ENCODE assay signal across 9 mouse cellular contexts in the genomic region with DNA sequence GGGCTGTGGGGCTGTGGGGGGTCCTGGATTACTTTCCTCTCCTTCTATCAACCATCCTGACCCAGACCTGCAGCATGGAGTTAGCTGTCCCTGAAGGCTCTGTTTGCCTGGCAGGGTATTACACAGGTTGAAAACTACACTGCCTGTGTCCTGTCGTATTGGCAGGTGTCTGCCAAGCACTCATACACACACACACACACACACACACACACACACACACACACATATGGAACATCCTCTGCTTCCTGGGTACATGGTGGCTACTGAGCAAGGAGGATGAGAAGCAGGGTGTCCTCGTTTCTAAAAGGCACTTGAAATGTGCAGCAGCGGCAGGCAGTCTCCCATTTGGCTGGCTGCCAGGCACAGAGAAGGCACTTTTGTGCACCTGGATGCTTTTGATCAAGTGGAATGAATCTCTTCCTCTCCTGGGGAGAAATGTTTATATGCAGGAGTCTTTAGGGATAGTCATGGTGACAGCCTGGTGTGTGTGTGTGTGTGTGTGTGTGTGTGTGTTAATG. TPM values are rescaled to one million over a fixed set of nuclear protein-coding genes. Genes with fewer than 3 reads are reported as not detected.
DNase-seq lines count a peak whose midpoint lies in the region; ATAC-seq lines count a peak whose summit lies in the region.
"Had no signal": no experiment of that assay in that cellular context is flagged by ENCODE, and none has a peak within 500 bp of the region (broad histone marks: within the 10 kb centered on the region; RNA-seq: fewer than 3 reads in every experiment).

No protein-coding gene starts in this region.

- peaks cover 14% of the 10 kb centered on the region for H3K4me1 ChIP-seq in heart, embryonic 12.5 days (replicated peaks)
- peaks cover 14% of the 10 kb centered on the region for H3K4me1 ChIP-seq in forebrain, embryonic 10.5 days
- H3K4me1 ChIP-seq in midbrain, embryonic 11.5 days (ENCODE audit: control insufficient read depth, insufficient read depth, low read length), result no peaks in the 10 kb centered on the region

- WGBS in heart, embryonic 12.5 days, result 6% methylated on average over 3 of the region's 3 CpGs
- WGBS in forebrain, embryonic 10.5 days, result 11% methylated on average over 3 of the region's 3 CpGs
- WGBS in midbrain, embryonic 11.5 days, result 18% methylated on average over 3 of the region's 3 CpGs

- peak overlapping the region; percentile 21; the same call in 1 of the 2 replicates for H3K27ac ChIP-seq in heart, embryonic 12.5 days (ENCODE audit: poor library complexity, severe bottlenecking)
- H3K27ac ChIP-seq in forebrain, embryonic 10.5 days, result peak overlapping the region; percentile 73
- no peak overlapping the region for H3K27ac ChIP-seq in midbrain, embryonic 11.5 days (ENCODE audit: low read depth, low read length)

- H3K9me3 ChIP-seq in heart, embryonic 12.5 days (replicated peaks), result no peaks in the 10 kb centered on the region
- H3K9me3 ChIP-seq in forebrain, embryonic 10.5 days, result no peaks in the 10 kb centered on the region
- no peaks in the 10 kb centered on the region for H3K9me3 ChIP-seq in midbrain, embryonic 11.5 days (ENCODE audit: control insufficient read depth, low read length)

- H3K36me3 ChIP-seq in heart, embryonic 12.5 days, result no peaks in the 10 kb centered on the region
- H3K36me3 ChIP-seq in forebrain, embryonic 10.5 days (replicated peaks), result no peaks in the 10 kb centered on the region
- no peaks in the 10 kb centered on the region for H3K36me3 ChIP-seq in midbrain, embryonic 11.5 days (ENCODE audit: control insufficient read depth, insufficient read depth, low read length)

- H3K9ac ChIP-seq in heart, embryonic 12.5 days, result no peak overlapping the region
- no peak overlapping the region for H3K9ac ChIP-seq in midbrain, embryonic 11.5 days (ENCODE audit: low read length)

- H3K27me3 ChIP-seq in heart, embryonic 12.5 days (replicated peaks), result no peaks in the 10 kb centered on the region
- no peaks in the 10 kb centered on the region for H3K27me3 ChIP-seq in forebrain, embryonic 10.5 days (ENCODE audit: poor library complexity, severe bottlenecking)
- H3K27me3 ChIP-seq in midbrain, embryonic 11.5 days (ENCODE audit: control insufficient read depth, insufficient read depth, low read length), result no peaks in the 10 kb centered on the region

- no peak for DNase-seq in heart, adult 8-10 months (ENCODE audit: low spot score)
- DNase-seq in NIH3T3 (ENCODE audit: low read depth), result peak; percentile 7
- DNase-seq in forebrain, embryonic 10.5 days (ENCODE audit: extremely low spot score, low spot score), result peak; percentile 31
- no peak for DNase-seq in midbrain, embryonic 11.5 days (ENCODE audit: low spot score, missing footprints)
- DNase-seq in urinary bladder, postnatal 4 days (ENCODE audit: low spot score in 2 of 2), result no peak

- peak; percentile 18; the same call in 1 of the 2 replicates for ATAC-seq in heart, embryonic 12.5 days (ENCODE audit: insufficient number of reproducible peaks, low FRiP score)
- no peak for ATAC-seq in midbrain, embryonic 11.5 days (ENCODE audit: low FRiP score)
- no peak for ATAC-seq in megakaryocyte, adult 5-6 weeks (ENCODE audit: poor library complexity, severe bottlenecking)
- ATAC-seq in megakaryocyte progenitor cell, adult 5-6 weeks (replicated peaks; ENCODE audit: poor library complexity), result no peak

- no peak overlapping the region for H3K4me3 ChIP-seq in heart, embryonic 12.5 days
- H3K4me3 ChIP-seq in forebrain, embryonic 10.5 days, result peak overlapping the region; percentile 5; the same call in 1 of the 2 replicates
- H3K4me3 ChIP-seq in midbrain, embryonic 11.5 days (ENCODE audit: low read depth, low read length), result no peak overlapping the region
- H3K4me3 ChIP-seq: erythroblast, embryonic 14.5 days had no signal

- H3K4me2 ChIP-seq in heart, embryonic 12.5 days, result peak overlapping the region; percentile 53; the same call in 1 of the 2 replicates
- 0 out of 2 replicates have a peak overlapping the region, but pooled peaks have one; percentile 1 for H3K4me2 ChIP-seq in midbrain, embryonic 11.5 days

RNA-seq across cellular contexts. Expression of gene Igf1, which starts 44.9 kb away (rescaled TPM):
- polyA plus RNA-seq in heart, embryonic 12.5 days (2016; fragmentation: Nextera tagmentation; extraction: Ambion mirVana), result 49.9 and 50.6 TPM in 2 replicates
- 1 to 10 TPM; 7.6 to 9.7 (median 8.2) TPM for total RNA-seq in heart, adult 8-10 months (2022)
- polyA plus RNA-seq in forebrain, embryonic 10.5 days (2016; fragmentation: Nextera tagmentation; extraction: Ambion mirVana), result 30.0 and 35.5 TPM in 2 replicates
- 16.7 and 20.8 TPM in 2 replicates for polyA plus RNA-seq in midbrain, embryonic 11.5 days (2014; fragmentation: Nextera tagmentation; extraction: Ambion mirVana)
- total RNA-seq in megakaryocyte, adult 5-6 weeks (2015), result 0.13 and 2.6 TPM in 2 replicates
- 0.16 and 0.48 TPM in 2 replicates for total RNA-seq in megakaryocyte, adult 5-6 weeks (2017)
- total RNA-seq in megakaryocyte progenitor cell, adult 5-6 weeks (2015), result 0.10 and 0.49 TPM in 2 replicates
- total RNA-seq in megakaryocyte progenitor cell, adult 5-6 weeks (2017), result 0.04 TPM in 1 of 2 replicates, not detected in the other

Comparison
In these comparisons a context has a peak if more than half of its experiments do, and no peak if none do; other contexts are left out.
1. DNase-seq: peak in NIH3T3 (single experiment) and forebrain, embryonic 10.5 days (single experiment); none in heart, adult 8-10 months (single experiment), midbrain, embryonic 11.5 days (single experiment) and urinary bladder, postnatal 4 days (0 of 2).